Mouse (Mus musculus) olfactory bulb, adult 2 months (tissue): ENCODE results near the gene Gm35315. TPM values are rescaled to one million over a fixed set of nuclear protein-coding genes. Genes with fewer than 3 reads are reported as not detected.
"Not testable (repeated sequence)": the region's sequence is repeated elsewhere in the genome, so short reads cannot be mapped to it uniquely, and the experiment has no call there.

Experiments
- H3K27ac ChIP-seq: fragments of 200-500 bp; 2 replicates; pipeline ENCODE4 v1.5.1; 2012; ENCODE audit warnings: low read depth, low read length; ENCODE audit not compliant: insufficient read depth
- H3K4me1 ChIP-seq: fragments of 200-500 bp; 2 replicates; pipeline ENCODE4 v1.6.1; 2012; ENCODE audit warnings: low read length; ENCODE audit not compliant: control insufficient read depth, insufficient read depth
- H3K4me3 ChIP-seq: fragments of 200-500 bp; 2 replicates; pipeline ENCODE4 v1.5.1; 2012; ENCODE audit warnings: mild to moderate bottlenecking, low read depth, low read length, moderate library complexity; ENCODE audit not compliant: insufficient read depth
- CTCF ChIP-seq: fragments of 200-500 bp; IDR thresholded peaks from 2 replicates; pipeline ENCODE4 v1.5.1; 2012; ENCODE audit warnings: low read depth, mild to moderate bottlenecking, low read length, moderate library complexity; ENCODE audit not compliant: insufficient read depth
- POLR2A ChIP-seq: fragments of 200-500 bp; IDR thresholded peaks from 2 replicates; pipeline ENCODE4 v1.6.1; 2012; ENCODE audit warnings: mild to moderate bottlenecking, low read depth, low read length, moderate library complexity; ENCODE audit not compliant: insufficient read depth
- WGBS: fragments of 180-500 bp; shearing (Covaris S2); methylation state at CpG from one replicate; pipeline ENCODE4 v1.1.7; 2018; 5-methylcytosine and 5-hydroxymethylcytosine counted together
- polyA plus RNA-seq: library from polyadenylated mRNA; stranded (reverse); fragments of >200 nt; gene quantifications from 2 replicates; pipeline ENCODE4 v1.2.4, GENCODE M21; 2012; ENCODE audit warnings: low replicate concordance; ENCODE audit not compliant: missing spikeins, insufficient read depth, insufficient read length

Gm35315 gene
- not detected in 2 replicates for polyA plus RNA-seq

- Histone ChIP-seq H3K27ac (peak within 1 kb of the TSS; percentile 49; the same call in 1 of the 2 replicates), H3K4me1 (0 out of 2 replicates have a peak, but pooled peaks cover 3% of the 10 kb centered on the region), H3K4me3 (peak within 1 kb of the TSS; percentile 53)
- WGBS = under 1% methylated on average over 25 of the region's 25 CpGs
- TF ChIP-seq CTCF (no peak), POLR2A (peak; percentile 50; the same call in 1 of the 2 replicates)
Measured at GRCm38 (mm10) chr5:110094030-110094846, at the start of gene Gm35315. Gene Gm35315 (minus strand): TSS chr5:110094420.

DNA sequence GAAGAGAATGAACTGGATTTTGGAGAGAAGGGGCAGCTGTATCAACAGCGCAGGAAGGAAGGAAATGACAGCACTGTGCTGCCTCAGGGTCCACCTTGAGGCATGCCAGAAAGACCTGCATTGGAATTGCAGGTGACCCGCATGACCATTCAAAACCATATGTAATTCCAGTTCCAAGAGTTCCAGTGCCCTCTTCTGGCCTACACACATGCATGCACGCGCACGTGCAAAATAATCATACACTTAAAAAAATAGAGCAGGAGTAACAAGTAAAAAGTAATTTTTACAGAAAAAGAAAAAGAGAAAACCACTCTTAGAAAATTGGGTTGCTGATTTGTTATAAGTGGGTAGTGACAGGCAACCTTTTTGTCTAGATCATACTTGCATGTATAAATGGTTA, 48.8 kb upstream of the Gm35315 start:
- 79% methylated on average over 5 of the region's 5 CpGs for WGBS
- no peaks in the 10 kb centered on the region for H3K4me1 ChIP-seq
- no peak overlapping the region for H3K4me3 ChIP-seq
- H3K27ac ChIP-seq = no peak overlapping the region
- TF ChIP-seq POLR2A (no peak), CTCF (no peak)

- TF ChIP-seq CTCF (no peak), POLR2A (no peak)
- Histone ChIP-seq H3K4me3 (no peak overlapping the region), H3K4me1 (peaks cover 2% of the 10 kb centered on the region; the same call in 1 of the 2 replicates), H3K27ac (no peak overlapping the region)
- WGBS = 99% methylated on average over 2 of the region's 2 CpGs
Measured at GRCm38 (mm10) chr5:110142309-110142708, 48.1 kb upstream of the Gm35315 start.

- Histone ChIP-seq H3K27ac (no peak overlapping the region), H3K4me3 (no peak overlapping the region), H3K4me1 (peaks cover 4% of the 10 kb centered on the region)
- 92% methylated on average over 7 of the region's 7 CpGs for WGBS
- TF ChIP-seq CTCF (no peak), POLR2A (no peak)
Measured at GRCm38 (mm10) chr5:110140424-110140823, 46.2 kb upstream of the Gm35315 start.

DNA sequence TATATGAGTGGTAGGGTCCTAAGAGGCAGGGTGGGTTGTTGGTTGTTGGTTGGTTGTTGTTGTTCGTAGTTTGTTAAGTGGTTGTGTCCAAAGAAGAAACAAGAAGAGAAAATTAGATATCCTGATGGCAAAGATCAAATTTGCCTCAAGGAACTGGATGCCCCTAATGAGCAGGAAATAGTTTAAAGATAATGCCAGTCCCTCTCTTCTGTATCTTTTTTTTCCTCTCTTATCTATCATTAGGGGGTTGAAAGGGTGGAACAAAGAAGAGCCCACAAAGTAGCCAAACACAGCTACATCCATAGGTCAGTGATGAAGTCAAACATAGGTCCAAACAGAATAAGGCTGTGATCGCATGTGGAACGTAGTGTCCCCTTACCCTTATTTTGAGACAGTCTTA, 45.1 kb upstream of the Gm35315 start:
- no peak for TF ChIP-seq POLR2A
- TF ChIP-seq CTCF = no peak
- WGBS = 95% methylated on average over 3 of the region's 3 CpGs

DNA sequence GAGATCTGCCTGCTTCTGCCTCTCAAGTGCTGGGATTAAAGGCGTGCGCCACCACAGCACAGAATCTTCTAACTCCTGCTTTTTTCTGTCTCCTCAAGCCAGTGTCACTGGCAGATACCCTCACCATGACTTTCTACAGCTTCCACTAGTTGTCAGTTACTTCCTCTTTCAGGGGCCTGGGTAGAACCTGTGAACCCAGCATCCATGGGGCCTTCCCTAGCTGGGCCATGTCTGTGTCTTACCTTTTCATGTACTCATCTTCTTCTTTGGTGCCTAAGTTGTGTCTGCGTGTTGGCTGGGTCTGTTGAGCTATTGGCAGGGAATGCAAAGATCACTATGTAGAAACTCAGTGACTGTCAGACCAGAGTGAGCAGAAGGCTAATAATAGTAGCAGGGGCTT, 43.6 kb upstream of the Gm35315 start:
- WGBS = 98% methylated on average over 3 of the region's 3 CpGs
- Histone ChIP-seq H3K27ac (no peak overlapping the region), H3K4me1 (peaks cover 4% of the 10 kb centered on the region), H3K4me3 (no peak overlapping the region)
- no peak for TF ChIP-seq CTCF
- TF ChIP-seq POLR2A = no peak

More for the DNA sequence above, 45.1 kb upstream of the Gm35315 start:
- no peak overlapping the region for H3K27ac ChIP-seq
- no peak overlapping the region for H3K4me3 ChIP-seq
- H3K4me1 ChIP-seq = peaks cover 4% of the 10 kb centered on the region

DNA sequence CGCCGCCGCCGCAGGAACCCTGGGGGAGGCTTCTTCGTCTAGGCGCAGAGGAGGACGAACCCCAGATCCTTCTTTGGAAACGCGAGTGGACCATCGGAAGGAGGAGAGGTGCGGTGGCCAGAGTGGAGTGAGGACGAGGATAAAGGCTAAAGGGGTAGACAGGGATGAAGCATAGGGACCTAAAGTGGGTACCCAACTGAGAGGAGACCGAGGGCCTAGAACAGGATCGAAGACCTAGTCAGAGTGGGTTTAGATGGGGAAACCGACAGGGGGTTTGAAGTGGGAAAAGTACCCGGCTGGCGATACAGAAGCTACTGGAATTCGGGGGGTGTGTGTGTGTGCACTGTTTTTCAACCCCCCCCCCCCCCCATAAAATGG, 41.9 kb upstream of the Gm35315 start:
- TF ChIP-seq POLR2A (no peak), CTCF (no peak)
- 4% methylated on average over 18 of the region's 18 CpGs for WGBS
- H3K27ac ChIP-seq = peak overlapping the region; percentile 61; the same call in 1 of the 2 replicates
- peaks cover 4% of the 10 kb centered on the region for H3K4me1 ChIP-seq
- H3K4me3 ChIP-seq = peak overlapping the region; percentile 96

DNA sequence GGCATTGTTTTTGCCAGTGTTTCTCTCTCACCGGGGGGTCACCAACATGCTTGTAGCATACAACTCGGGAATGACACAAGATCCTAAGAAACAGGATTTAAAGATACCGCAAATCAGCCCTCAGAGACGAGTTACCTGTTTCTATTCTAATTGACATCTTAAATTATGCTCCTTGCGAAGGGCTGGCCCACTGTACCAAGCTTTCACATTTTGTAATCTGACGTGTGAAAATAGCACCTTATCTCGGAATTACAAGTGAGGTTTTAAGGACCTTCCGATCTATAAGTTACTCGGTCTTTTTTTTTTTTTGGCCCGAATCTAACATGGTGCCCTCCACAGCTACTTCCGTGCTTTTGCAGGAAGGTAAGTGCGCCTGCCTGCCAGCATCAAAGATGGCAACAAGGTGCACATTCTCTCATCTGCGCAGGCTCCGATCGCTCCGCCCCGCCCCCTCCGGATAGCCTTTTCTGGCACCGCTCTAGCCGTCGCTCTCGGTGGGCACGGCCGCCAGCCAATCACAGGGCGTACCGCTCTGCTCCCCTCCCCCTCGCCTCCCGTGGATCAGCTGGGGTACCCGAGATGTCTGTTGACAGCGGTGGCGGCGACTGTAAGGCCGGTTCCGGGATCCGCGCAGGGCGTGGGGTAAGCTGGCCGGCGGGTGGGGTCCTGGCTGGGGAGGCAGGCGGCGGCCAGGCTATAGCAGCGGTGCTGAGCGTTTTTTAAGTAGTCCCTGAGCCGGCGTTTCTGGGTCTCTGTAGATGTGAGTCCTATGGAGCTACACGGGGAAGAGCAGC, 41.3 kb upstream of the Gm35315 start, which contains the start of gene Chfr:
Gene Chfr (plus strand): TSS at position 550 of the 794 bp plus-strand sequence.
- peak; percentile 65; the same call in 1 of the 2 replicates for TF ChIP-seq POLR2A
- TF ChIP-seq CTCF = no peak
- H3K27ac ChIP-seq = peak within 1 kb of the TSS; percentile 61
- 2% methylated on average over 46 of the region's 46 CpGs for WGBS
- H3K4me3 ChIP-seq = peak within 1 kb of the TSS; percentile 96
- H3K4me1 ChIP-seq = peaks cover 4% of the 10 kb centered on the region

DNA sequence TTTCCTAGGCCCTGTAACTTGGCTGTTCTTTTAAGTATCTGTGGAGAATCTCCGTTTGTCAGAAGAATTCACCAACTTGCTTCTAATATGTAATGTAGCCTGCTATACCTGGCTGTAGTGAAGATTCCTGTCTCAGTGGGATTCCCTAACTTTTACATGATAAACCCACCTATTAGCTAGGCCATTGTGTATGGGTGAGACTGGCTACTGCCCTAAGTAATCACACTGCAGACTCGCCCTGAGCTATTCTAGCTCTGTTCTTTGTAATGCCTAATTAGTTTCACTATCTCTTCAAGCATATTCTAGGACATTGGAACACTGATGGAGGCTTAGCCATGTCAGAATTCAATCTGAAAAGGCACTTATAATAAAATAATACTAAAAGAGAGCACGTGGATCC, 28.2 kb upstream of the Gm35315 start:
- not testable (repeated sequence) for H3K4me3 ChIP-seq, H3K4me1 ChIP-seq, H3K27ac ChIP-seq
- 81% methylated on average over 3 of the region's 3 CpGs for WGBS
